Mouse (Mus musculus): ENCODE measurements around the gene Far1. TPM values are rescaled to one million over a fixed set of nuclear protein-coding genes. Genes with fewer than 3 reads are reported as not detected.
A peak's percentile ranks its signal among the peaks of the same experiment; 100 is the strongest.

Gene Far1
- polyA plus RNA-seq (2016; fragmentation: Nextera tagmentation; extraction: Ambion mirVana): 60.2 and 62.3 TPM in 2 replicates

DNA sequence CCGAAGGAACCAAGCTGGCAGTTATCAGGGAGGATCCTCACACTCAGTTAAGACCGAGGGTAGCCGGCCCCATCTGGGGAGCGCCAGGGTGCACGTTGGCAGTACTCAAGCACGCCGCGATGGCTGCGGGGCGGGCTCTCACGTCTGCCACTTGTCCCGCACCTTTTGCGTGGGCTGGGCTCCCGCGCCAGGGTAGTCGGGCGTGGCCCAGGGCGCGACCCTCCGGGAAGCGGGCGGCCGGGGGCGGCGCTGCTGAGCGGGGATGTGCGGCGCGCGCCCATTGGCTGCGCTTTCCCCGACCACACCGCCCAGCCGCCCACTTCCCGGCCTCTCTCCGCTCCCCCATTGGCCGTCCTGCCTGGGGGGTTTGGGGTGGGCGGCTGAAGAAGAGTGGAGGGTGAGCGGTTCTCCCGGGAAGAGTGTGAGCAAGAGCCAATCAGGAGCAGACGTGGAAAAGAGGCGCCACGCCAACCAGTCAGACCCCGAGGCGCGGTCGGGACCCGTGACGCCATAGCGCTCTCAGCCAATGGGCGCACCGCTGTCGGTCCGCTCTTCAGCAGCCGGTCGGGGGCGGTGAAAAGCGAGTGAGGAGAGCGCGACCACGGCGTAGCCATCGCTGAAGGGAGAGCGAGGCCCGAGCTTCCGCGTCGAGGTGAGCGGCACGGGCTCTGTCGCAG is at the start of gene Far1:
Gene Far1, plus strand, starts transcription at position 549 of the 677 bp plus-strand sequence.
- under 1% methylated on average over 71 of the region's 71 CpGs for WGBS
- H3K9me3 ChIP-seq: no peaks in the 10 kb centered on the region
- H3K36me3 ChIP-seq: no peaks in the 10 kb centered on the region
- peak; percentile 99 for DNase-seq (ENCODE audit: low spot score)
- peak within 1 kb of the TSS; percentile 94 for H3K27ac ChIP-seq
- H3K27me3 ChIP-seq (ENCODE audit: insufficient read depth, poor library complexity, severe bottlenecking): peaks cover 6% of the 10 kb centered on the region; the same call in 1 of the 2 replicates
- H3K4me1 ChIP-seq: peaks cover 14% of the 10 kb centered on the region
- peak within 1 kb of the TSS; percentile 98 for H3K4me3 ChIP-seq

DNA sequence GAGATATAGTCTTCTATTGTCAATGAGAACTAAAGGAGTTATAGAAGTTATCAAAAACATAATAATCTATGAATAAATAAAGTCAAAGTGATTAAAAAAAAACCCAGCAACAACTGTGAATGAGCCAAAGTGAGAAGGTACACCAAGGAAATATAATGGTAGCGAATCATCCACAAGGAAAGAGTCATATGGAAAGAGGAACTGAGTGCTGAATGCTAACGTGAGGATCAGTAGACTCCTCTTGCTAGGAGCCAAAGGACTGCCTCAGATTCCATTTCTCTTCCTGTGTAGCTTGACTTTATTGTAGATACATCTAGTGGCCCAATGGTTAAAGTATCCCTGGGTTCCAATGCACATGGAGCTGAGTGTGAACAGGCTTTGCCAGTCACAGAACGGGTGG is 45.3 kb upstream of the Far1 start:
- DNase-seq (ENCODE audit: low spot score): no peak
- Histone ChIP-seq H3K4me1 (no peaks in the 10 kb centered on the region), H3K4me3 (no peak overlapping the region), H3K27me3 (ENCODE audit: insufficient read depth, poor library complexity, severe bottlenecking) (no peaks in the 10 kb centered on the region), H3K36me3 (no peaks in the 10 kb centered on the region), H3K9me3 (no peaks in the 10 kb centered on the region), H3K27ac (no peak overlapping the region)
- WGBS: 82% methylated on average over 3 of the region's 3 CpGs

DNA sequence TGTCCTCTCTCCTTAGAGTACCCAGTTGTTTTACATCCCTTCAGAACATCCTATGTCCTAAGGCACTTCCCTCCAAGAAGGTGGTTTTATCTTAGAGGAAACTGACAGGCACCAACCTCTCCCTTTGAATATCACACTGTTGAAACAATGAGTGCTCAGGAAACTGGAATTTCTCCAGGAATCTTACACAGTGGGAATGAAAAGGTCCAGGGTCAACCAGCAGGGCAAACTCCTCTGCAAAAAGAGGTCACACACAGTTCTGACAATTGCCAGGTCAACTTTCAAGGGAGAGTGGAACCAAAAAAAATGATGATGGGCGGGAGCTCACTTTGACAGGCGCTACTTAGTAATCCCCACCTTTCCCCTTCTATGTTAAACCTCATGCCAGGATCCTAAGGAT is 43.0 kb upstream of the Far1 start:
- Histone ChIP-seq H3K9me3 (no peaks in the 10 kb centered on the region), H3K4me1 (no peaks in the 10 kb centered on the region), H3K4me3 (no peak overlapping the region), H3K27me3 (ENCODE audit: insufficient read depth, poor library complexity, severe bottlenecking) (no peaks in the 10 kb centered on the region), H3K27ac (no peak overlapping the region), H3K36me3 (no peaks in the 10 kb centered on the region)
- 69% methylated on average over 2 of the region's 2 CpGs for whole genome bisulfite sequencing
- no peak for DNase-seq (ENCODE audit: low spot score)

DNA sequence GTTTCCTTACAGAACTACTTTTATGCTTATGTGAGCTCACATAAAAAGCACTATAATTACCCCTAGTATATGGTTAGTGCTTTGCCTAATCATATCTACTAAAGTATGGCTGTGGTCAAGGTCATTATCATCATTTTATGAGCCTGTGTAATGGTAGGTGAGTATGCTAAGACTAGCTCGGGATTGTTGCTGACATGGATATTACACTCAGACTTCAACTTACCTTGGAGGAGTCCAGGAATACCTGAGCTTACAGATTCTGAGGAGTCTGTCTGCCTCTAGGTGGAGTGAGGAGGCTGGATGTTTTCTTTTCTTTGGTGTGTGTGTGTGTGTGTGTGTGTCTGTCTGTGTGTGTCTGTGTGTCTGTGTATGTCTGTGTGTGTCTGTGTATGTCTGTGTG is 42.0 kb upstream of the Far1 start:
- H3K36me3 ChIP-seq: no peaks in the 10 kb centered on the region
- H3K27ac ChIP-seq: no peak overlapping the region
- DNase-seq (ENCODE audit: low spot score): no peak
- no peaks in the 10 kb centered on the region for H3K27me3 ChIP-seq (ENCODE audit: insufficient read depth, poor library complexity, severe bottlenecking)
- 67% methylated on average over 1 of the region's 1 CpGs for WGBS
- H3K4me1 ChIP-seq: no peaks in the 10 kb centered on the region
- H3K9me3 ChIP-seq: no peaks in the 10 kb centered on the region
- no peak overlapping the region for H3K4me3 ChIP-seq

DNA sequence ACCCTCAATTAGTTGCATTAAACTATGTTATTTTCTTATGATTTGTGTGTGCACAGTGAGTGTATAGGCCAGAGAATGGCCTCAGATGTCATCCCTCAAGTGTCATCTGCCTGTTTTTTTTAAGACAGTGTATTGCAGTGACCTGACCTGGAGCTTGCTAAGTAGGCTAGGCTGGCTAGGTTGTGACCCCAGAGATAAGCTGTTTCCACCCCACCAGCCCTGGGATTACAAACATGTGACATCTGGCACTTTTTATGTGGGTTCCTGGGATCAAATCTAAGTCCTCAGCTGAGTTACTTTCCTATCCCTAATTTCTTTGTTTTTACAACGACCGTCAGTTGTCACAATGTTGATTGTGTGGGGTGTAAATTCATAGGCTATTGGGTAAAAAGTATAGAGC is 17.8 kb upstream of the Far1 start:
- Histone ChIP-seq H3K4me3 (no peak overlapping the region), H3K4me1 (no peaks in the 10 kb centered on the region), H3K27ac (no peak overlapping the region), H3K9me3 (no peaks in the 10 kb centered on the region), H3K27me3 (ENCODE audit: insufficient read depth, poor library complexity, severe bottlenecking) (no peaks in the 10 kb centered on the region), H3K36me3 (no peaks in the 10 kb centered on the region)
- no peak for DNase-seq (ENCODE audit: low spot score)
- 60% methylated on average over 2 of the region's 2 CpGs for WGBS

DNA sequence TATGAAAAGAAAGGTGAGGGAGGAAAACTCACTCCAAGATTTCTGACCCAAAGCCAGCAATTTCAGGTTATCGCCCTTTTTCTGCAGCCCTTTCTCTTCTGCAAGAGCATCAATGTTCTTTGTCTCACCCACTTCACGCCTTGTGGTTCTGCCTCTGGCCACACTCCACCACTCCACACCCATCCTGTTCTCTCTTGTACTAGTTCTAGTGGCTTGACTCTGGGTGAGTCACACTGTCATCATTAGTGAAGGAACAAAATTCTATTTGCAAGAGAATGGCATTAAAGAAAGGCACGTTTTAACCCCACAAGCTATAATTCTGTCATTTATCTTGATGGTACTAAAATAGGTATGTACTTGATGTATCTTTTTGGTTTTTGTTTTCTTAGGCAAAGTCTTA is 15.2 kb upstream of the Far1 start:
- Histone ChIP-seq H3K36me3 (no peaks in the 10 kb centered on the region), H3K27ac (no peak overlapping the region), H3K4me3 (no peak overlapping the region), H3K9me3 (no peaks in the 10 kb centered on the region), H3K4me1 (no peaks in the 10 kb centered on the region), H3K27me3 (ENCODE audit: insufficient read depth, poor library complexity, severe bottlenecking) (no peaks in the 10 kb centered on the region)
- DNase-seq (ENCODE audit: low spot score): no peak
- WGBS: 71% methylated on average over 3 of the region's 3 CpGs

DNA sequence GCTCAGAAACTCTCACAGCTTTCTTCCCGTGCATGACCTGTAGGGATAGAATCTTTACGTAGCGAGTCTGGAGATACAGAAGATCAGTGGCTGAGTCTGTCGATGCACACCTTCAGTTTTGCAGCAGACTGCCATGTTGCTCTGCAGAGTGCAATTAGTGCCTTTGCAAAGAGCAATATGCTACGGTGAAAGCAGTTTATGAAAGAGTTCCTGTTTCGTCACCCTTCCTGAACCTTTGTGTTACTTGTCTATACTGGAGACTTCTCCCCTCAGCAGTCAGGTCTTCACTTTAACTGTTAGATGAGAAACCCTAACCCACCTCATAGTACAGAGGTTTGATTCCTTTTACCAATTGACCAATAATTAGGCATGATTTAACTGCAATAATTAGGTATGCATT is 13.8 kb upstream of the Far1 start:
- WGBS: 79% methylated on average over 6 of the region's 6 CpGs
- H3K4me1 ChIP-seq: no peaks in the 10 kb centered on the region

DNA sequence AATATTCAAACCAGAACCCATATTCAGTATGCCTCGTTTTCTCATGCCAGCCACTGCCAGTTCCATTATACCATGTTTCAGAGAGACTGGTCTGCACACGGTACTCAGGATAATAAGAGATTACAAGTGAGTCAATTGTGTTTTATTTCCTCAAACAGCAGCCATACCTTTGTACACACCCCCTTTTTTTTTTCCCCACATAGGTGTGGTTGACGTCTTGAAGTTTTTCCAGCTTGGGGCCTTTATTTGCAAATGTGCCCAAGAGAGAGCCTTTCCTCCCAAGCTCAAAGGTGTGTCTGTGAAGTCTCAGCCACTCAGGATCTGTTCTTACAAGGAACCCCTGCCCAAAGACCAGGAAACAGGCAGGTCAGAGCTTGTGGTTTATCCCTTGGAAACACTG is 11.2 kb upstream of the Far1 start:
- H3K27ac ChIP-seq: no peak overlapping the region
- H3K4me3 ChIP-seq: no peak overlapping the region
- no peaks in the 10 kb centered on the region for H3K27me3 ChIP-seq (ENCODE audit: insufficient read depth, poor library complexity, severe bottlenecking)
- H3K36me3 ChIP-seq: no peaks in the 10 kb centered on the region
- DNase-seq (ENCODE audit: low spot score): no peak
- no peaks in the 10 kb centered on the region for H3K9me3 ChIP-seq
- WGBS: 73% methylated on average over 3 of the region's 3 CpGs
- 0 out of 2 replicates have a peak, but pooled peaks cover 3% of the 10 kb centered on the region for H3K4me1 ChIP-seq

More for the DNA sequence above, 13.8 kb upstream of the Far1 start:
- no peak overlapping the region for H3K4me3 ChIP-seq
- no peak overlapping the region for H3K27ac ChIP-seq
- no peak for DNase-seq (ENCODE audit: low spot score)
- no peaks in the 10 kb centered on the region for H3K36me3 ChIP-seq
- no peaks in the 10 kb centered on the region for H3K27me3 ChIP-seq (ENCODE audit: insufficient read depth, poor library complexity, severe bottlenecking)
- H3K9me3 ChIP-seq: no peaks in the 10 kb centered on the region

DNA sequence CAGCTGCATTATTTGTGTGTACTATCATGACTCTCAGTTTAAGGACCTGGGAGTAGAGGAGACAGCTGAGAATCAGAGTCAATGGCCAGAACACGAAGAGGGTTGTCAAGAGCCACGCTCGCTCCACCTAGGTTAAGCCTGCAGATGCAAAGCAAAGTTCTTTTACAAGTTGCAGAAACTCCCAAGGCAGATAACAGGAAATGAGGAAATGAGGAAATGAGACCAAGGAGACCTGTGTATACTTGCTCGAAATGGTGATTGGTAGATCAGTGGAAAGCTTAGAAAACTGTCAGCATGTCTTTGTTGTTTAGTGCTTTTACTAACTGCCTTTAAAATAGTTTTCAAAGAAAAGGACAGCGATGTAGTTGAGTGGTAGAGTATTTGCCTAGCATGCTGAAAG is 8.6 kb upstream of the Far1 start:
- no peaks in the 10 kb centered on the region for H3K27me3 ChIP-seq (ENCODE audit: insufficient read depth, poor library complexity, severe bottlenecking)
- no peak for DNase-seq (ENCODE audit: low spot score)
- 0 out of 2 replicates have a peak, but pooled peaks cover 3% of the 10 kb centered on the region for H3K4me1 ChIP-seq
- 62% methylated on average over 5 of the region's 5 CpGs for WGBS
- no peak overlapping the region for H3K27ac ChIP-seq
- no peaks in the 10 kb centered on the region for H3K36me3 ChIP-seq
- H3K9me3 ChIP-seq: no peaks in the 10 kb centered on the region
- H3K4me3 ChIP-seq: no peak overlapping the region

DNA sequence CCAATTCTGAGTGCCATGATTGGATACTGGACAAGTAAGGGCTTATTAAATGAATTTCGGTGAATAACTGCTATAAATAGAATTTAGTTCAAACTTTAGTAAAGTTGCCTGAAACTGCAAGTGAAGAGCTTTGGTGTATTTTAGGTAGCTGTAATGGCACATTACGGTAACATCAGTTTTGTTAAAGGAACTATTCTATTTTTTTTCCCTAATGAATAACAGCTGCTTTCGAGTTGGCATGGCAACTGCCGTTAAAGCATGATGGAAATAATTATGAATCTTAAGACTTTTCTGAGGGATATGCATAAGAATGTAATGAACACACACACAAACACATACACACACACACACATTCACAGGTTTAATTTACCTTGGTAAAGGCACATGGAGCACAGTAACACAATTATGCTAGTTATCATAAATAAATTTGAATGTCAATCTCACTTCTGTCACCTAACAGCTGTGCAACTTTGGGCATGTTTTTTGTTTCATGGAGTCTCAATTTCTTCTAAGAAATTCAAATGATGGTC is 8.1 kb upstream of the Far1 start:
- no peak for DNase-seq (ENCODE audit: low spot score)
- Histone ChIP-seq H3K4me3 (no peak overlapping the region), H3K9me3 (no peaks in the 10 kb centered on the region), H3K4me1 (0 out of 2 replicates have a peak, but pooled peaks cover 3% of the 10 kb centered on the region), H3K36me3 (no peaks in the 10 kb centered on the region), H3K27me3 (ENCODE audit: insufficient read depth, poor library complexity, severe bottlenecking) (no peaks in the 10 kb centered on the region), H3K27ac (no peak overlapping the region)
- 78% methylated on average over 4 of the region's 4 CpGs for WGBS

DNA sequence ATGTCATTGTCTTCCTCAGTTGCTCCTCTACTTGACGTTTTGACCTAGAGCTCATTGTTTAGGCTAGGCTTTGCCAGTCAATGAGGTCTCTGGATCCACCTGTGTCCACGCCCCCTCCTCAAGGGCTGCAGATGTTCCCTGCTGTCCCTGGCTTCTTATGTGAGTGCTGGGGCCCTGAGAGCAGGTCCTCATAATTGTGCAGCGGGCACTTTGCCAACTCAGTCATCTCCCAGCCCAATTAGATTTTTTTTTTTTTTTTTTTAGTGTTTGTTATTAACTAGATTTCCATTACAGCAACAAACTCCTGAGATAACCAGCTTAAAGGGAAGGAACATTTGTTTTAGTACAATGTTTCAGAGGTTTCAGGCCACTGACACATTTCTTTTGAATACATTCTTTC is 5.8 kb upstream of the Far1 start:
- Histone ChIP-seq H3K4me1 (peaks cover 7% of the 10 kb centered on the region), H3K4me3 (no peak overlapping the region), H3K9me3 (no peaks in the 10 kb centered on the region), H3K27ac (no peak overlapping the region), H3K27me3 (ENCODE audit: insufficient read depth, poor library complexity, severe bottlenecking) (peaks cover 6% of the 10 kb centered on the region; the same call in 1 of the 2 replicates), H3K36me3 (no peaks in the 10 kb centered on the region)
- no peak for DNase-seq (ENCODE audit: low spot score)
- 56% methylated on average over 3 of the region's 3 CpGs for WGBS

DNA sequence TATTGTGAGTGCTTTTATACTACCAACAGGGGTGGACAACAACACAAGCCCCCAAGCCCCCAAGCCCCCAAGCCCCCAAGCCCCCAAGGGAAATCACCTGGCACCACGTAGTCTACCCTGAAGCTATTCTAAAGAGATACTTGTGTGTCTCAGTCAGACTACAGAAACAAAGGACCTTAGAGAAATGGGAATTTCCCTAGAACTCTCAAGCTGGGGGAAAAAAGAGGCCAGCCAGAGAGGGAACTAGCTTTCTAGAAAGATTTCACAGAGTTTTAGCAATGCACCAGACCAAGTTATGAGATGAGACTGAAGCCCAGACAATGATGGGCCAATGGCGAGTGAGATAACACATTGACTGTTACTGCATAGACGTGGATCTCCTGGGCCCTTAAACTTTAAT is 2.2 kb upstream of the Far1 start:
- WGBS: 82% methylated on average over 3 of the region's 3 CpGs
- no peaks in the 10 kb centered on the region for H3K36me3 ChIP-seq
- no peak overlapping the region for H3K27ac ChIP-seq
- no peak overlapping the region for H3K4me3 ChIP-seq
- no peak for DNase-seq (ENCODE audit: low spot score)
- H3K4me1 ChIP-seq: peaks cover 14% of the 10 kb centered on the region
- H3K27me3 ChIP-seq (ENCODE audit: insufficient read depth, poor library complexity, severe bottlenecking): peaks cover 6% of the 10 kb centered on the region; the same call in 1 of the 2 replicates
- H3K9me3 ChIP-seq: no peaks in the 10 kb centered on the region

DNA sequence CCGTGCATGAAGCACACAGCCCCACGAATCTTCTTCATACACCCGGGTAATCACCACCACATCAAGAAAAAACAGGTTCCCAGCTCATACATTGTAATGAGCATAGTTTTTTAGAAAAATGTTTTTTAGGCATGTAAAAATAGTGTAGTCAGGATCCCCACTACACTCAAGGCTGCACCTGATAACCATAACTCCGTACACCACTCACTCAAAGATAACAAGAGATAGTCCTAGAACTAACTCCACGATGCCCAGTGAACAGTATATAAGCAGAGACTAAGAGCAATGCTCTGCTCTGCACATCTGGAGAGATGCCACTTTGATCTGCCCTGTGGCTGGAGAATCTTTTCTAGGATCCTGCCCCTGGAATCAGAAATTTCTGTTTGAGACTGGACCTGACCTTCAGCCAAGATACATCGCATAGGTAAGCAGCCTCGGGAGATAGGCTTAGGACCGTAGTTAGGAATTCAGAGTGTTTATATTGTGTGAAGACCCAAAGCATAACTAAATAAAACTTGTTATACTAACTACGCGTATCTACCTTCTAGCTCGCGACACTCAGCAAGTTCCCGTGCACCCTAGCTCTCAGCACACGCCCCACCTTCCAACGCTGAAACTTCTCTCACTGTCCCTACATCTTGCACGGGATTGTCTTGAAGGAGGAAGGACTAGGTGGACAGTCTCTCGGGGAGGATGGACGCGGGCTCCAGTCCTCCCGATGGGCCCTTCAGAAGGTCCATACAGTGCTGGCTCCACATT is 928 bp upstream of the Far1 start:
- peaks cover 6% of the 10 kb centered on the region; the same call in 1 of the 2 replicates for H3K27me3 ChIP-seq (ENCODE audit: insufficient read depth, poor library complexity, severe bottlenecking)
- WGBS: 15% methylated on average over 20 of the region's 20 CpGs
- no peaks in the 10 kb centered on the region for H3K9me3 ChIP-seq
- peak overlapping the region; percentile 94 for H3K27ac ChIP-seq
- DNase-seq (ENCODE audit: low spot score): peak; percentile 74
- H3K36me3 ChIP-seq: no peaks in the 10 kb centered on the region
- peak overlapping the region; percentile 98 for H3K4me3 ChIP-seq
- H3K4me1 ChIP-seq: peaks cover 14% of the 10 kb centered on the region
